Mouse (Mus musculus) heart, adult 2 months (tissue): ENCODE results near the gene Ifih1.

Source experiments
- CTCF ChIP-seq: fragments of 200-600 bp; IDR thresholded peaks from 2 replicates; pipeline ENCODE4 v1.8.1; 2022; ENCODE audit warnings: antibody characterized with exemption, mild to moderate bottlenecking, moderate library complexity
- POLR2A ChIP-seq: fragments of 200-500 bp; IDR thresholded peaks from 2 replicates; pipeline ENCODE4 v1.6.1; 2011; ENCODE audit warnings: mild to moderate bottlenecking, low read depth, low read length, control low read depth; ENCODE audit not compliant: insufficient read depth

DNA sequence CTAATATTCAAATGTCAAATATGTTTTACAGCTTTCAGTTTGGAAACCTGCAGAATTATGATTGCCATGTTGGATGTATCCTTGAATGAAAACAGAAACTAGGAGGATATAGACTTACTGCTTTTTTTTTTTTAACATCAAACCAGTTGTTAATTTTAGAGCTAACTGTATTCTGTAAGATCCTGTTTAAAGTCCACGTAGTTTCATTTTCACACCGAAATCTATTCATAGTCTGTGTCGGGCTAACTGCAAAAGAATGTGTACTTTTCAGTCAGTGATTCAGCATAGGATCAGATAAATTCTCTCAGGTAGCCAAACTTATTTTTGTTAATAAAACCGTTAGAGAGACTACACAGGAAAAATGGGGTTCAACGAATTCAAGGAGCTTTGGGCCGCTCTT lies 39.9 kb upstream of the Ifih1 start:
- TF ChIP-seq CTCF: no peak
- TF ChIP-seq POLR2A: no peak
